Mouse (Mus musculus): ENCODE results near the gene Tecpr1.

Tecpr1 gene

GRCm38 (mm10) chr5:144215992-144216391 is 7.4 kb downstream of the Tecpr1 start:
- CTCF ChIA-PET: no interaction called here

- CTCF ChIA-PET: no interaction called here
Measured at GRCm38 (mm10) chr5:144214453-144214852, 9.0 kb downstream of the Tecpr1 start.

GRCm38 (mm10) chr5:144207478-144207877 is 15.9 kb downstream of the Tecpr1 start:
- CTCF ChIA-PET: interaction anchor here (0.6 to 1.2 kb wide), 7 partner anchors 11 to 391 kb away, joined by 3 to 17 read pairs (median 3); partner anchors contain the start of genes Bhlha15 and Tecpr1

- CTCF ChIA-PET: no interaction called here
Measured at GRCm38 (mm10) chr5:144206069-144206468, 17.3 kb downstream of the Tecpr1 start.

GRCm38 (mm10) chr5:144204911-144205310 is 18.5 kb downstream of the Tecpr1 start:
- CTCF ChIA-PET: no interaction called here

- CTCF ChIA-PET: no interaction called here
Measured at GRCm38 (mm10) chr5:144204303-144204702, 19.1 kb downstream of the Tecpr1 start.

- CTCF ChIA-PET: no interaction called here
Measured at GRCm38 (mm10) chr5:144203398-144203959, 19.9 kb downstream of the Tecpr1 start.

GRCm38 (mm10) chr5:144202430-144202829 is 21.0 kb downstream of the Tecpr1 start:
- CTCF ChIA-PET: no interaction called here

GRCm38 (mm10) chr5:144200616-144201015 is 22.8 kb downstream of the Tecpr1 start:
- CTCF ChIA-PET: no interaction called here

- CTCF ChIA-PET: no interaction called here
Measured at GRCm38 (mm10) chr5:144195567-144195966, 27.8 kb downstream of the Tecpr1 start.

GRCm38 (mm10) chr5:144194416-144194815 is 29.0 kb downstream of the Tecpr1 start:
- CTCF ChIA-PET: interaction anchor here (0.7 kb wide), 1 partner anchor 555 kb away, joined by 4 read pairs; no protein-coding TSS in a partner anchor

- CTCF ChIA-PET: no interaction called here
Measured at GRCm38 (mm10) chr5:144192673-144193072, 30.7 kb downstream of the Tecpr1 start.

- CTCF ChIA-PET: interaction anchor here (0.6 to 1.0 kb wide), 2 partner anchors 17 to 36 kb away, joined by 3 read pairs; no protein-coding TSS in a partner anchor
Measured at GRCm38 (mm10) chr5:144191026-144191425, 32.4 kb downstream of the Tecpr1 start.

- CTCF ChIA-PET: interaction anchor here (0.5 to 1.0 kb wide), 3 partner anchors 18 to 37 kb away, joined by 3 to 6 read pairs (median 3); no protein-coding TSS in a partner anchor
Measured at GRCm38 (mm10) chr5:144189950-144190583, 33.3 kb downstream of the Tecpr1 start, which contains the start of gene Bhlha15. TSS of gene Bhlha15 (plus strand) at chr5:144190286.

- CTCF ChIA-PET: no interaction called here
Measured at GRCm38 (mm10) chr5:144189327-144189726, 34.1 kb downstream of the Tecpr1 start.

GRCm38 (mm10) chr5:144188422-144188821 is 35.0 kb downstream of the Tecpr1 start:
- CTCF ChIA-PET: no interaction called here

GRCm38 (mm10) chr5:144184350-144185045 is 38.9 kb downstream of the Tecpr1 start:
- CTCF ChIA-PET: interaction anchor here (0.7 kb wide), 1 partner anchor 169 kb away, joined by 3 read pairs; no protein-coding TSS in a partner anchor

GRCm38 (mm10) chr5:144183647-144184335 is 39.6 kb downstream of the Tecpr1 start:
- CTCF ChIA-PET: no interaction called here

GRCm38 (mm10) chr5:144183248-144183559 is 40.2 kb downstream of the Tecpr1 start:
- CTCF ChIA-PET: no interaction called here

- CTCF ChIA-PET: no interaction called here
Measured at GRCm38 (mm10) chr5:144182542-144183247, 40.7 kb downstream of the Tecpr1 start.

GRCm38 (mm10) chr5:144181249-144181648 is 42.2 kb downstream of the Tecpr1 start:
- CTCF ChIA-PET: interaction anchor here (1.1 kb wide), 1 partner anchor 26 kb away, joined by 4 read pairs; no protein-coding TSS in a partner anchor

GRCm38 (mm10) chr5:144178216-144178615 is 45.2 kb downstream of the Tecpr1 start:
- CTCF ChIA-PET: no interaction called here
